Mouse (Mus musculus): ENCODE measurements around the gene Mrps27.

Gene Mrps27

GRCm38 (mm10) chr13:99351596-99351995, 7.0 kb downstream of the Mrps27 start:
- no peak for DNase-seq (ENCODE audit: low spot score)

- DNase-seq (ENCODE audit: low spot score), result peak; percentile 97
Measured at GRCm38 (mm10) chr13:99352758-99353489, 8.3 kb downstream of the Mrps27 start.

- no peak for DNase-seq (ENCODE audit: low spot score)
Measured at GRCm38 (mm10) chr13:99353490-99353851, 8.9 kb downstream of the Mrps27 start.

- DNase-seq (ENCODE audit: low spot score), result no peak
Measured at GRCm38 (mm10) chr13:99355072-99355471, 10.5 kb downstream of the Mrps27 start.

- no peak for DNase-seq (ENCODE audit: low spot score)
Measured at GRCm38 (mm10) chr13:99355861-99356260, 11.3 kb downstream of the Mrps27 start.

- DNase-seq (ENCODE audit: low spot score), result peak; percentile 67
Measured at GRCm38 (mm10) chr13:99356428-99357265, 12.1 kb downstream of the Mrps27 start.

GRCm38 (mm10) chr13:99358921-99359320, 14.3 kb downstream of the Mrps27 start:
- DNase-seq (ENCODE audit: low spot score), result no peak

GRCm38 (mm10) chr13:99363866-99364265, 19.3 kb downstream of the Mrps27 start:
- DNase-seq (ENCODE audit: low spot score), result no peak

- DNase-seq (ENCODE audit: low spot score), result no peak
Measured at GRCm38 (mm10) chr13:99366422-99367175, 22.0 kb downstream of the Mrps27 start.

- DNase-seq (ENCODE audit: low spot score), result no peak
Measured at GRCm38 (mm10) chr13:99367554-99368174, 23.1 kb downstream of the Mrps27 start.

- DNase-seq (ENCODE audit: low spot score), result no peak
Measured at GRCm38 (mm10) chr13:99369103-99369502, 24.5 kb downstream of the Mrps27 start.

GRCm38 (mm10) chr13:99371285-99371684, 26.7 kb downstream of the Mrps27 start:
- no peak for DNase-seq (ENCODE audit: low spot score)

- no peak for DNase-seq (ENCODE audit: low spot score)
Measured at GRCm38 (mm10) chr13:99373684-99374083, 29.1 kb downstream of the Mrps27 start.

GRCm38 (mm10) chr13:99374191-99374590, 29.6 kb downstream of the Mrps27 start:
- DNase-seq (ENCODE audit: low spot score), result no peak

- peak; percentile 95 for DNase-seq (ENCODE audit: low spot score)
Measured at GRCm38 (mm10) chr13:99375550-99375949, 31.0 kb downstream of the Mrps27 start.

GRCm38 (mm10) chr13:99377055-99377454, 32.5 kb downstream of the Mrps27 start:
- no peak for DNase-seq (ENCODE audit: low spot score)

GRCm38 (mm10) chr13:99378223-99378622, 33.6 kb downstream of the Mrps27 start:
- DNase-seq (ENCODE audit: low spot score), result no peak

- DNase-seq (ENCODE audit: low spot score), result no peak
Measured at GRCm38 (mm10) chr13:99382373-99382772, 37.8 kb downstream of the Mrps27 start.

- DNase-seq (ENCODE audit: low spot score), result no peak
Measured at GRCm38 (mm10) chr13:99384555-99385203, 40.1 kb downstream of the Mrps27 start.

GRCm38 (mm10) chr13:99385911-99386310, 41.3 kb downstream of the Mrps27 start:
- no peak for DNase-seq (ENCODE audit: low spot score)

GRCm38 (mm10) chr13:99386341-99386740, 41.8 kb downstream of the Mrps27 start:
- DNase-seq (ENCODE audit: low spot score), result no peak
